Mouse (Mus musculus) fibroblast of lung, adult 2 months (primary cell): ENCODE data around the gene Hhex.

Source experiments
- DNase-seq: peaks from one replicate; pipeline ENCODE4 v3.0.0-alpha.2; 2011; ENCODE audit warnings: low read depth

Hhex gene

DNA sequence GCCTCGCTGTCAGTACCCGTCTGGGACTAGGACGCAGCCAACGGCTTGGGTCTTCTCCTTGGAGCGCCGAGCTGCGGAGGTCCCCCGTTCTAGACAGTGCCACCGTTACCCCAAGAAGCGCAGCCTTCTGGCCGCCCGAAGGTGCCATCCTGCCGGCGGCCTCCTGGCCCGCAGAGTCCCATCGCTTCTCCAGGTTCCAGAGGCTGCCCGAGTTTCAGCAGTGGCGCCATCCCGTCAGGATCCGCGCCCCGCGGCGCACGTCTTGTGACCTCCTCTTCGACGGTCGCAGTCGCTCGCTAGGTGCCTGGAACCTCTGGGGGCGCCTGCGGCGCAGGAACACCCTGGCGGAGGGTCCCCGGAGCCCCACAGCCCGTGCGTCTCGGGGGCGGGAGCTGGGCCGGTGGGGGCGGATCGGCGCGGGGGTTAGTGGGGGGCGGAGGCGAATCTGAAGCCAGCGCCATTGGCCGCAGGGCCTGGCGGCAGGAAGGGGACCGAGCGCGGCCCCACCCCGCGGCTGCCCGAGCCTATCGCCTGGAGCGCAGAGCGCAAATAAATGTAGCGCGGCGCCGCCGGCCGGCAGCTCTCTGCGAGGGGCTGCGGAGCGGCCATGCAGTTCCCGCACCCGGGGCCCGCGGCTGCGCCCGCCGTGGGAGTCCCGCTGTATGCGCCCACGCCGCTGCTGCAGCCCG is at the start of gene Hhex:
TSS of gene Hhex (plus strand) at position 548 of the 689 bp plus-strand sequence.
- no peak for DNase-seq

DNA sequence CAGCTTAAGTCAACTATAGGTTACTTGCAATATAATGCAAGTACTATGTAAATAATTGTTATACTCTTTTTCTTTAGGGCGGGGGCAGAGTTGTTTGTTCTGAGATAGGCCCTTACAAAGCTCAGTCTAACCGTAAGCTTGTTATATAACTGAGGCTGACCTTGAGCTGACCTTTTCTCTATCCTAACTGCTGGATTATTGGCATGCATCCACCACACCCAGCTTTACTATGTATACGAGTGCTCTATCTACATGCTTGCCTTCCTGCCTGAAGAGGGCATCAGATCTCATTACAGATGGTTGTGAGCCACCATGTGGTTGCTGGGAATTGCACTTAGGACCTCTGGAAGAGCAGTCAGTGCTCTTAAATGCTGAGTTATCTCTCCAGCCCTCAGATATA is 48.5 kb upstream of the Hhex start:
- DNase-seq = no peak

DNA sequence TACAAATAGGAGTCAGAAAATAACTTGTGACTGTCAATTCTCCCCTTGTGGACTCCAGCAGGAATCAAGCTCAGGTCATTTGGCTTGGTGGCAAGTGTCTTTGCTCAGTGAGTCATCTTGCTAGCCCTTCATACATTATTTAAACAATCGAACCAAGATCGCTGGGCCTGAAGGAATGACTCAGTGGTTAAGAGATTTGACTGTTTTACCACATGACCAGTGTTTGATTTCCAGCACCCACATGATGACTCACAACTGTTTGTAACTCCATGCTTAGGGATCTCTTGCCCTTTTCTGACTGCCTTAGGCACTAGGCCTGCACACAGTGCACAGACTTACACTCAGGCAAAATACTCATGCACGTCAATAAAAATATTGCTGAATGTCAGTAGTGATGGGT is 42.7 kb upstream of the Hhex start:
- DNase-seq = no peak

DNA sequence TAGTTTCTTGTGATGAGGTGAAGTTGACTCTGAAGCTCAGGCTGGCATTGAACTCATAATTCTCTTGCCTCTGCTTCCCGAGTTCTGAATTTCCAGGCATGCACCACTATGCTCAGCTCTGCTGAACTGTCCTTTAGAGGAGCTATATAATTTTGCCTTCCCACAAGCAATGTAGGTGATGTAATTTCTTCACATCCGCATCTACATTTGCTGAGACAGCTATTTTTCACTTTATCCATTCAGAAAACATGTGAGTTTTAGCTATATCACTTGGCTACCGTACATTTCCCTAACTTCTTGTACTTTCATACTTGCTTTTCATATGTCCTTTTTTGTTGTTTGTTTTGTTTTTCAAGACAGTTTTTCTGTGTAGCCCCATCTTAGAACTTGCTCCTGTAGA is 38.3 kb upstream of the Hhex start:
- no peak for DNase-seq

DNA sequence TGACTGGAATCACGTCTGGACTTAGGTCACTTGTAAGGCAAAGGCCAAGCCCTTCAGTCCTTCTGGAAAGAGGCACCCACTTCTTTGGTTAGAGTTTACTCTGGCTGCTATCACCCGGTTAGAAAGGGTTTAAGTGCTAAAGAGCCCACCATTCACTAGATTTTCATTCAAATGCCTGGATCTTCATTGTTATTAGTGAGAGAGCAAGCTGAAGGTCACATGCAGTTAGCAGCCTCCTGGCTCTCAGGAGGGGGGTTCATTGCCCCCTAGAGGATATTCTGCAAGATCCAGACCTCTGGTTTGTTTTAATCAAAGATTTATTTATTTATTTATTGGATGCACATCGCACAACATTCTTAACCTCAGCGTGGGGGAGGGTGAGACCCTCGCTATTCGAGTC is 33.7 kb upstream of the Hhex start:
- DNase-seq = no peak

DNA sequence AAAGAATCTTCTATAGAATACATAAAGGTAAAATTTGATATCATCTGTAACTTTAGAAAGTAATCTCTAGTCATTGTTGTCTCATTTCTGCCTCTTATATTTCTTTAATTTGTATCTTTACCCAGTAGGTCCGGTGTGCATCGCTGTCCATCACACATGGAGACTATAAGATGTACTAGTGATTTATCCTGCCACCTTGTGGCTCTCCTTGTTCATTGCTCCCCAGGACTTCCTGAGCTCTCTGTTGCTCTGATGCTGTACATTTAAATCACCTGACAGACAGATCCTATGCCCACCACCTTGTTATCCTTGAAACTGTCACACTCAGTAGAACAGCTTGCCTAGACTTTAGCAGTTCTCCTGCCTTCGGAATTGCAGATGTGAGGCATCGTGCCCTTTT is 16.3 kb upstream of the Hhex start:
- peak; percentile 12 for DNase-seq

DNA sequence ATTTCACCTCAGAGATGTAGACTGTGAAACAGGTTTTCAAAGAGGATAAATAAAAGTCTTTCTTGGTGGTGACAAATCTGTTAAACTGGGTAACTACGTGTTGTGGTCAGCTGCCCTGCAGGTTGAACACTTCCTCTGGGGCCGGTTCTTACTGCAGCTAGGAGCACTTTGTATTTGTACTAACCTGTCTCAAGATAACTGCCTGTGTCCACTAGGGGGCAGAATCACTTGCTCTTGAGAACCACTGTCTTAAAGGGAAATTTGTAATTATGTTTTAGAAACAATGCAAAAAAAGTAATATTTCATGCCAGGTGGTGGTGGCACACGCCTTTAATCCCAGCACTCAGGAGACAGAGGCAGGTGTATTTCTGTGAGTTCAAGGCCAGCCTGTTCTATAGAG is 15.0 kb upstream of the Hhex start:
- DNase-seq = peak; percentile 27

DNA sequence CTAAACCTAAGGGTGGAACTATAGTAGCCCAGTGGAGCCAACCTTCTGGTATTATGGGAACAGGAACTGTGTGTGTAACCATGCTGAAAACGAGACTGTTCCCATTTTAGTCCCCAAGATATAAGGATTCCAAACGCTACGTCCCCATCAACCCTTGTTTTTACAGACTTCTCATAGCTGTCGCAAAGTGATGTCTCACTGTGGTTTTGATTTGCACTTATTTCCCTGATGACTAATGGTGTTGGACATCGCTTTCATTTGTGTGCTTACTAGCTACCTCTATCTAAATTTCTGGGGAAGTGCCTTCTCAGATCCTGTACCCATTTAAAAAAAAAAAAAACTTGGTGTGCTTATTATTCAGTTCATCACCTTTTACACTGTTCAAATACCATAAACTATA is 6.0 kb upstream of the Hhex start:
- DNase-seq = no peak

DNA sequence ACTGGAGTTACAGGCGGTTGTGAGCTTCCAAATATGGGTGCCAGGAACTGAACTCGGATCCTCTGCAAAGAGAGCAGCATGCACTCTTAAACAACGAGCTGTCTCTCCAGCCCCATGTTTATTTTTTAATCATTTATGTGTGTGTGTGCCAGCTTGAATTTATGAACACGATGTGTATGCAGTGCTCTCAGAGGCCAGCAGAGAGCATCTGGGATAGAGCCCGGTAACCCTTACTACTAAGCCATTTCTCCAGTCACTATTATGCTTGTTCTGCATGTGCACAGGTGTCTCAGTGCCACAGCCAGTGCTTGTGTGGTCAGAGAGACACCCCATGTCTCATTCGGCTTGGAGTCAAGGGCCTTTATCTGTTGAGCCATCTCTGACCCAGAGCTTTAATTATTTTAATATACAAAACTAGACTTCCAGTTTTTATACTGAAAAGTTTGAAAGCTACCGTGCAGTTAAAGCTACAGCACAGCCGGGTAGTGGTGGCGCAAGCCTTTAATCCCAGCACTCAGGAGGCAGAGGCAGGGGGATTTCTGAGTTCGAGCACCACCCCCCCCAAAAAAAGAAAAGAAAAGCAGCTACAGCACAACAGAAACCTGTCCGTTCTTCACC is 3.4 kb upstream of the Hhex start:
- DNase-seq = no peak

DNA sequence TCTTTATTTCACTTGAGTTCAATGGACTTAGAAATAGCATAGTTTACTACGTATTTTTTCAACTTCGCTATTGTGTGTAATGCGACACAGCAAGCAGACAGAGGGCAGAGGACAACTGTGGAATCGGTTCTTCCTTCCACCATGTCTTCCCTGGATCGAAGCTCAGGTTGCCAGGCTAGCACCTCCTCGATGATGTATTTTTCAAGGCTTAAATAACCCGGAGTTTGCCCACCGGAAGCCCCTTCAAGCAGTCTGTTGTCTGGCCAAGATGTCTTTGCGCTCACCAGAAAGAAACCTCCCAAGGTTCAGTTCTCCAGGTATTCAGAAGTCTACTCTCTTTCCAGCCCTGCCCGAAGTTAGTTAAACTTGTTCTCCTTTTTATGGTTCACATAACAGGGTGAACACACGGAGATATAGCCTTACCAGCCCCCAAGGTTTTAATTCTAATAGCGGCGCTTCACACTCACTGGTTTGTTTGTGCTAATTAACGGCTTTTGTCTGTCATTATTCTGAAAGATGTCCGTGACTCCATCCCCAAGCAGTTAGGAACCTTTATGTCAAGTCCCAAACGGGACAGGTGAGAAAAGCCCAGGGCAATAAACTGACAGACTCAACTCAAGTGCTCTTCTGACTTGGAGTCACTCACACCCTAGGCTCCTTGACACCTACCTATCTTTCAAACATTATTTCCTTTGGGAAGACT is 1.6 kb upstream of the Hhex start:
- DNase-seq = no peak

DNA sequence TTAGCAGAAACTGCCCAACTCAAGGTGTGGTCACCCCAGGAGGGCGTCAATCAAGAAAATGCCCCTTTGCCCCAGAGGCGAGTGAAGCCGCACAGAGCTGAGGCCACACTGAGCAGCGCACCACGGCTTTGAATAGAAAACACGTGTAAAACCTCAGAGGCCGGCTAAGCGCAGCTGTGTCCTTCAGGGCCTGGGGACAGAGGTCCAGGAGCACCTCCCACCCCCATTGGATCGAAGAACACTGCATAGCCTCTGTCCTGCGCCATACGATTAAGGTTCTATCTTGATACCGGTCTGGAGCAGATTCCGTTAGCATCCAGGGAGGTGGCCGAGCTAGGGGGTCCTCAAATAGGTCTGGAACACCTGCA is 731 bp upstream of the Hhex start:
- DNase-seq = no peak

DNA sequence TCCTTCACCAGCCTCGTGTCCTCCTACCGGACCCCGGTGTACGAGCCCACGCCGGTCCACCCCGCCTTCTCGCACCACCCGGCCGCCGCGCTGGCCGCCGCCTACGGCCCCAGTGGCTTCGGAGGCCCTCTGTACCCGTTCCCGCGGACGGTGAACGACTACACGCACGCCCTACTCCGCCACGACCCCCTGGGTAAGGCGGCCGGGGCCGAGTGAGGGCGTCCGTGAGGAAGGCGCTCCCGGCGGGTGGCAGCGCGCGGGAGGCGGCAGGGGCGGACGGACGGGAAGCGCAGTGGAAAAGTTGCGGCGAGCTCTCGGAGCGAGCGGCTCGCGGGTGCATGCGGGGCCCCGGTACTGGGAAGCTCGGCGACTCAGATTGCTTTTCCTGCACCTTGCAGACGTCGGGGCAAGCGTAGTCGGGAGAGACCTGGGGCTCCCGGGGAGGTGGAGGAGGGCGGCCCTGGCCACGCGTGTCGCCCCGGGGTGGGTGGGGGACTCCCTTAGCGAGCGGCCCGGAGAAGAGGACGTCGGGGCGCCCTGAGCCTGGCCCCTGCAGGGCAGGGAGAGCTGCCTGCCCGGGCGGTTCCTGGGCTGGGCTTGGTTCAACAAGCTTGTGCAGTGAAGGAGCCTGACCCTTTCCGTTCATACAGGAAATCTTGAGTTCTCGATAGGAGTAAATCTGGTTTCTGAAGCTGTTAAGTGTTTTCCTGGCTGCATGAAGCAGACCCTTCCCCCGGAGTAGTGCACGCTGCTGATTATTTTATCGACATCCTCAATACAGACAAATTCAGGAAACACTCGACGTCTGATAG is 637 bp downstream of the Hhex start:
- no peak for DNase-seq

DNA sequence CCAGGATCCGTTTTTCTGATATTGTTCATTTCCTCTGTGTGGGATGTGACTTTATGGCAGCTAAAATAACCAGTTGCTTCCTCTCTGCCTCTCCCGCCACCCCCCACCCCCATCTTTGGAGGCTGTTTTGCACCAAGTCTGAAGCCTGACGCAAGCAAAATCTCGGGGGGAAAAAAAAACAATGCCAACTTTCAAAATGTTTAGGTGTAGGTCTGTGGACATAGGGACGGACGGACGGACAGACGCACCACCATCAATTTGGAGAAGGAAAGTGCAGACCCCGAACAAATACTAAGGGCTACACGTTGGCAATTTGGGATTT is 1.2 kb downstream of the Hhex start:
- DNase-seq = no peak

DNA sequence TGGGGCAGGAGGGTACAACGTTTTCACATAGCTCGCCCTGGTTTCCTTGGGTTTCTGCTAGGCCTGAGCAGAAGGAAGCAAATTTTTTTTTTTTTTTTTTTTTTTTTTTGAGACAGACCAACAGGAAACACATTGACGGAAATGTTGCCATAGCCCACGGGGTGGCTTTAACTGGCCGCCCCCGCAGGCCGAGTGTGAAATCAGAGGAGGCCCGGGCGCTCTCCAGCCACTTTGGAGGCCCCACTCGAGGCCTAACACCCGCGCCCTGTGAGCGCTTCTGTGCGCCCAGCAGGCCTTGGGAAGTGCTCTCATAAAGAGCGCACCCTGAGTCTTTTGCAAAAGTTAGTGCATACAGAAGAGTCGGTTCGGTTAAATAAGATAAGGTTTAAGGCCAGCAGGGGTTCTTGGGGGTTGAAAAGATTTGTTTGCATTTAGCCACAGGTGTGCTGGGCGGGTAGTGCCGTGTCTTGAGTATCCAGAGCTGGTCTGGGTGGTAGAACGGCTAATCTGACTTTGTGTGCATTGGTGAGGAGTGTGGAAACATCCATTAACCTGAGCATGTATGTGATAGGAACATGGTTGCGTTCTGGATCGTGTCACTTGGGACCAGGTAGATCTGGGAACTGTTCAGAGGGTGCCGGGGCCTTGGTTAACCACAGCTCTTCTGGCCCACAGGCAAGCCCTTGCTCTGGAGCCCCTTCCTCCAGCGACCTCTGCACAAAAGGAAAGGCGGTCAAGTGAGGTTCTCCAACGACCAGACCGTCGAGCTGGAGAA is 2.1 kb downstream of the Hhex start:
- DNase-seq = no peak

DNA sequence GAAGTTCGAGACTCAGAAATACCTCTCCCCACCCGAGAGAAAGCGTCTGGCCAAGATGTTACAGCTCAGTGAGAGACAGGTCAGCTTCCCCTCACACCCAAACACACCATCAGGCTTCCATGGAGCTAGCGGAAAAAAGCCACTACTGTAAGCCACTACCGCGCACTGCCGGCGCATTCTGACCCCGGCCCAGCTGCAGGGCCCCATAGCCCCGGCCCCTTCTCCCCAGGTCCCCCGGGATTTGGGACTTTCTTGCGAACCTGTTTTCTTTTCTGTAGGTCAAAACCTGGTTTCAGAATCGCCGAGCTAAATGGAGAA is 2.6 kb downstream of the Hhex start:
- no peak for DNase-seq

DNA sequence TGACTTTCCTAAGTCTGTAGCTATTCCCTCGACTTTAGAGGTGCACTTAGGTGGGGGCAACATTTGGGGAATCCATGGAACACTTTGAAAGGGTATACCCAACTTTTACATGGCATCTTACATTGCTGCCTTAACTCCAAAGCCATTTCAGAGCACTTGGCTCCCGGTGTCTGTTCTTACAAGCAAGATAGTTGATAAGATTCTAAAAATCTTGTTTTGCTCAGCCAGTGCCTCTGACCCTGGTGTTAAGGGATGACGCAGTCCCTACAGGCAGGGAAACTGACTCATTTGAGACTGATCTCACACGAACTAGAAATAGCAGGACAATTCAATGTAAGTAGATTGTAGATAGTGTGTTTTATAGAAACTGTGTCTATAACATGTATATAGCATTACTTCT is 5.6 kb downstream of the Hhex start:
- DNase-seq = no peak

DNA sequence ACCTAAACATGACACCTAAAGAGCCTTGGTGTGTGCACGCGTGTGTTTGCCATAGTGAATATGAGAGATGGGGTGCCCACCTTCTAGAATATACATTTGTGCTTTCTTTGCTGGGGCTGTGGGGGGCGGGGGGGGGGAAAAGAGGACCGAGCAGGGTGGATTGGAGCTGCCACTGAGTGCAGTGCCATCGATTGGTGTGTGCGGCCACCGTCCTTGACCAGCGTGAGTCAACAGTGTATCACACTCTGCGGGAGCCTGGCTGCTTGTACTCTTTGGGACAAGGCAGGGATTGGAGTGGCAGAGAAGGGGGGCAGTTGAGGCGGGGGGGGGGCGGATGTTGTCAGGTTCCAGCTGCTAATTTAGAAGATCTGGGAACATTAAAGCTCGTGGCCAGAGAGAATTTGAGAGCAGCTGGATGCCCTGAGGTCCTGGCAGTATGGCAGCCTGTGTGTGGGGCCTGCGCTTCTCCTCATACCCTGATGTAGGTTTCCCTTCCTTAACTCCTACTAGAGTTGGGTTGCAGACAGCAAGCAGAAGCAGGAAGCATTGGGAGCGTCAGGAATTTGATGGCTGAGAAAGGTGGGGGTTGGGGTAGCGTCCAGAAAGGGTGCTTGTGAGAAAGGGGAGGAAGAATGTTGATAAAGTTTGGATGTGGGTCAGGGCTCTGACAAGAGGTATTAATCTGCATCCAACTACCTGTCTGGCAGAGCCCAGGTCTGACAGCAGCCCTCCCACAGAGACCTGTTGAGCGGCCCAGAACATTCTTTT is 6.3 kb downstream of the Hhex start:
- no peak for DNase-seq

DNA sequence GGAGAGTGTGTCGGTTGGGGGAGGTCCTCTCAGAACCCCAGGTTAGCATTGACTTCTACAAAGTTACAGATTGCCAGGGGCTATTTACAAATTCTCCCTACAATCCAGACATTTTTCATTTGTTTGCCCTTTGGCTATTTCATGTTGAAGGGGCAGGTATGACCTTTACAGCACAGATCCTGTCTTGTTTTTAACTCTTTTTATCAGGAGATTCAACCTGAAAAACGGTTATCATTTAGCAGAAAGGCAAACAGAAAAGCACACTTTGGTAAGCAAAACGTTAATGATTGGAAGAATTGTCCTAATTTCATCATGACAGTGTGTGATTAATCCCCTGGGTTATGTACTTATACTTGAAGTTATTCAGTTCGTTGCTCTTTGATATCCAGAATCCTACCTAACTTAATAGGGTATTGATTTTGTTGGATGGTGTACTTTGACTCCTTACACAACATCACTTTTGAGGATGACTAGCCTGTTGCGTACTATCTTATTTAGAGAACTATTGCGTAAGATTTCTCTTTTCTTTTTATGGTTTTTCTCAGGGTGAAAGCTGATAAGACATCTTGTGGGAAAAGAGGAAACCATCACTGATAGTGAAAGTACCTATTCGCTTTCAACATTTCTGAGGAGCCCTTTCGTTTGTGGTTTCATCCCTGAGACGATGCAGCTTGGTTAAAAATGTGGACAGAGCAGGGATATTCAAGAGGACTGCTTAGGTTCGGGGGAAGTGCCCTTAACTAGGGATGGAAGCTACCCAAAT is 8.1 kb downstream of the Hhex start:
- no peak for DNase-seq

DNA sequence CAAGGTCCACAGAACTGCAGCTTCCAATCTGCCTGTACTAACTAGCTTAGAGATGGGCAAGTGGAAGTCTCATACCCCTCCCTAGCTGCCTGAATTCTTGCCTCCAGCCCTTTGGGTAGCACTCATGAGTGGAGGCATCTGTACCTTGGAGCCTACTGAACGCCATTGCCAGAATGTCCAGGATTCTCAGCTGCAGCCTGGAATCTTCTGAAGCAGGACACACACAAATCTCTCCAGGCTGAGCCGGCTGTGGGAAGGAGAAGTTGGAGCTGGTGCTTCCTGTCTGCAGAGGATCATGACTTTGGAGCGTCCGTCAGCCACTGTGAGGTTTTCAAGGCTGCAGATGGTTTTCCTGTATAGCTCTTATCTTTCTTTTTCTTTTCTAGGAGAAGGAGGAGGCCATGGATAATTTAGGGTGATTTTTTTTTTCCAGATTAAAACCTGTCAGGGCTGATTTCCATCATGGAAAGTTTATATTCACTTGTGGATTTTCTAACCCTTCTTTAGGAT is 9.1 kb downstream of the Hhex start:
- no peak for DNase-seq

DNA sequence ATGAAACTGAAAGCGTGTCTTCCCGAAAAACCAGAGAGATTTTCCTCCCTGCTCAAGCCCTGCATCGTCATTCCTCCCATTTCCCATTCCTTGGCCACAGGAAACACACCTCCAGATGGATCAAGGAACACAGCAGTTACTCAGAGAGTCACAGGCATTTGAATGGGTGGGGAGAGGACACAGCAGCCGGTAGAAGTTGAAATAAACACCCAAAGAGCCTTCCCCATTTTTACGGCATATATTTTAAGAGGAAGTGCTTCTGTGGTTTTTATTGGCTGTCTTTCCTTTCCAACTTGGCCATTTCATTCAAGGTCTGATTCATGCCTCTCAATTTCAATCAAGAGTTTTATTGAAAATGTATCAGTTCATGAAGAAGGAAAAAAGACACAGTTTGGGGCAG is 13.6 kb downstream of the Hhex start:
- peak; percentile 7 for DNase-seq

DNA sequence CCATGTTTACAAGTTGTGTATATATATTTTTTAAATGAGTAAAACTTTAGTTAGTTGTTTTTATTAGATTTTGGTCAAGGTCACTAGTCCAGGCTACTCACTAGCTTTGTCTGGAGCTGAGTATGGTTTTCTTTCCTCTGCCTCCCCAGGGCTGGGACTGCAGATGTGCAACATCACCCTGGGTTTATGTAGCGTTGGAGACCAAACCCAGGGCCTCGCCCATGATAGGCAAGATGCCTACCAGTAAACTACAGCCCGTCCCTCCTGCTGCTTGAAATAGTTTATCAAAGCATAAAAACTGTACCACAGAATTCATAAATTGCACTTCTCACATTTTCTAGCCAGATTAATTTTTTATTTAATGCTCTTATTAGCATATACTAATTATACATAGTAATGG is 14.6 kb downstream of the Hhex start:
- no peak for DNase-seq
